Mouse (Mus musculus) neural tube, embryonic 10.5 days (tissue): Measurements from ENCODE around the gene Sart3.

Source experiments
- DNase-seq: peaks from one replicate; pipeline ENCODE4 v3.0.0-alpha.2; 2017; ENCODE audit warnings: low spot score; ENCODE audit errors: extremely low spot score

Gene Sart3

GRCm38 (mm10) chr5:113726618-113727017 lies 45.7 kb downstream of the Sart3 start:
- no peak for DNase-seq

- no peak for DNase-seq
Observed at GRCm38 (mm10) chr5:113725417-113725816, 46.9 kb downstream of the Sart3 start.

GRCm38 (mm10) chr5:113724446-113724845 lies 47.9 kb downstream of the Sart3 start, which contains the start of gene 1700069L16Rik:
1700069L16Rik (minus strand) TSS chr5:113724772.
- peak; percentile 91 for DNase-seq

DNA sequence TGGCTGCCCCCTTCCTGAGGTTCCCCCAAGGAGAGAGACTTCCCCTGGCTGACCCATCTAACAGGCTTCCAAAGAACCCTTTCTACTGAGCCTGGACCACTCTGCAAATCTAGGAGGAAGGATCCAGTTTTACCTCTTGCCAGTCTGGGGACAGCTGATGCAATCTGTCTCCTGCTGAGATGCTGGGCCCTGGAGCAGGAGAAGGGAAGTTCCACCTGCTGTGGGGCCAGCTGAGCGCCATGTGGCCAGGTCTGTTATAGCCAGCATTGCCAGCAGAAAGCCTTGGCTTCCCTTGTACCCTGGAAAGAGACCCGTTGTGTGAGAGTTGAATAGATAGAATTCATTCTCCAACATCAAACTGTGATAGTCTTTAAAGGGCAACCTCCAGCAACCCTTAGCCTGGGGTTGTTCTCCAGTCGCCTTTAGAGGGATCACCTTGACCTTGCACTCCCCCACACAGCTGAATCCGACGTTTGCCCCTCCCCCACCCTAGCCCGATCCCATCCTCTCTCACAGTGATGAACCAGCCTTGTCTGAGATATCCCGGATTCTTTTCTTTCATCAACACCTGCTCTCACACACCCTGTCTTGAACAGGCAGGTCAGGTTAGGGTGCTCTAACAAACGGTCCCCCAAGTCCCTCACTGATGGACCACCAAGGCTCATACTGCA lies 48.6 kb downstream of the Sart3 start:
- DNase-seq = no peak

DNA sequence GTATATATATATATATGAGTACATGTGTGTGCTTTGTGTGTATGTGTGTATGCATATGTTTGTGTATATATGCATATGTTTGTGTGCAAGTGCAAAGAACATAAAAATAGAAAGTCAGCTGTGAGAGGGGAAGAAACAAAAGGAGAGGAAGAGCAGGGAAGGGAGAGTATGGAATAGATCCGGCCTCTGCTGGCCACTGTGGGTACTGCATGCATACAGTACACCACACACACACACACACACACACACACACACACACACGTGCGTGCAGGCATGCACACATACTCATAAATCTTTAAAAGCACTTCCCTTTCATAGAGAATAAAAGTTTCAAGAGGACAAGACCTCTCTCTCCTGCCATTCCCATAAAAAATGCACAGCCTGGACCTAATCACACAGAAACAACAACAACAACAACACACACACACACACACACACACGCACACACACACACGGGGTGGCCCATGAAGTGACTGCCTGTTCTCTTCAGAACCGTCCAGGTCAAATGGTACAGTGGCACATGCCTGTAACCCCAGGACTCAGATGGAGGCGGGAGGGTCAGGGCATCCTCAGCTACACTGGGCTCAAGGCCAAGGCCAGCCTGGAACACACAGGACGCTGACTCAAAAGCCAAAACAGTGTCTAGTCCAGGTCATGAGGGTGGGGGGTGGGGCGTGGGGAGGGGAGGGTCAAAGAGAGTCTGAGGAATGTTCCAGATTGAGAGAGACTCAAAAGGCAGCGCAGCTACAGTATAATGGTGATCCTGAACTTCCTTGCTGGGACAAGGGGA lies 49.9 kb downstream of the Sart3 start:
- DNase-seq = no peak

- no peak for DNase-seq
Observed at GRCm38 (mm10) chr5:113719221-113719661, 53.1 kb downstream of the Sart3 start.

DNA sequence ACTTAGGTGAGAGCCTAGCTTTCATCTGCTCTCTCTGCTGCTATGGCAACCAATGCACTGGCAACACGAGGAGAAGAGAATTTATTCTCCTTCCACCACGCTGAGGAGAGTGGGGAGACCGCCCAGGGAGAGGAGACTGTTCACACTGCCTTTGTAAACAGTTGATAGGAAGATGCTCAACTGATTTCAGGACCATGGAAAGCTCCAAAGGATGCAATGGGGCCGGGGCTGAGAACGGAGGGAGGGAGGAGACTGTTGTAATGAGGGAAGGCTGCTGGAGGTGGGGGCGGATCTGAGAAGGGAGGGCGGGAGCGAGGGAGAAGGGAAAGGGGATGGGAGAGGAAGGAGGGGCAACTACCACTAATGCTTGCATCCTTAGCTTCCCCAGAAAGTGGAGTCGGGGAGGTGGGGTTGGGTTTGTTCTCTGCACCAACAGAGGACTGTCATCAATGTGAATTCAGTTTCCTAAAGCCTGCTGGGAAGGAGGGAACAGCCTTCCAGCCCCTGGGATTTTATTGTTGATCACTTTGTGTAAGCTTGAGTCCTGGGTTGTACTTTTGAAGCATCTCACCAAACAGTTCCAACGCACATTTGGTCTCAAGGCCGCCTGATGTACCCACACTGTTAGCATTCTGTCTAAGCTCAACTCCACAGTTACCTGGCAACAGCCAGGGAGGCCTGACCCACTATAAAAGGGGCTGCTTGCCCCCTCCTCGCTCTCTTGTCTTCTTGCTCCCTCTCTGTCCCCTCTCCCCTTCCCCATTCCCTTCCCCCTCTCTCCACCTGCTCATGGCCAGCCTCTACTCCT lies 55.5 kb downstream of the Sart3 start:
- DNase-seq = peak; percentile 65

- no peak for DNase-seq
Observed at GRCm38 (mm10) chr5:113712861-113713260, 59.4 kb downstream of the Sart3 start.

DNA sequence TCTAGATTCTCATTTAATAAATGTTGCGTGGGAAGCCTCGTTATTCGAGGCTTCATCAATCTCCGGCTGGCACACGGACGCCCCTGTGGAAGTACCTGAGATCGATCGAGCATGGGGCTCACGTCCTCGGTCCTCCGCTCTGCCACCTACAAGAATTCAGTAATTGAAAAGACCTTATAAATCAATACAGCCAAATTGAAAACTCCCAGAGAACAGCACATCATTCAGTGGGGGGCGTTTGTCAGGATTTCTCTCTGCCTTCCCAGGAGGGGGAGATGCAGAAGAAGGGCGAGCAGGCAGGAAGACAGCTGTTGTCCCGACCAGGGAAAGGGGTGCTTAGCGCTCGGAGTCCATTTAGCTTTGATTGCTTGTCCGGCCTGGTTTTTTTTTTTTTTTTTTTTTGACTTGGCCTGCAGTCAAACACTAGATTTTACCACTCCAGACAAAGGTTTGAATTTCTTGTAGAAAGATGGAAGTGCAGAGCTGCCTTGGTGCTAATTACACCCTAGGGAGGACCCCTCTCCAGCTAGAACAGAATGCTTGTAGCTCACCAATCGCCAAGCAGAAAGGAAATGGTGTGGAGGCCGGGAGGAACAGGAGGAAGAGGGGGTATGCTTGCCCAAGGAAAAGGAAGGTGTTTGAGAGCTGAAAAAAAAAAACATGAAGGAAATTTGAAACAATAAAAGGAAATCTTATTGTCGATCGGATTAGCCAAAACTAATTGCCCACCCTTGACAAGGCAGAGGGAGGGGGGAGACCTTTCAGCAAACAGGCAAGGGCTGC lies 68.3 kb downstream of the Sart3 start:
- DNase-seq = no peak

- no peak for DNase-seq
Observed at GRCm38 (mm10) chr5:113700388-113701023, 71.8 kb downstream of the Sart3 start.

DNA sequence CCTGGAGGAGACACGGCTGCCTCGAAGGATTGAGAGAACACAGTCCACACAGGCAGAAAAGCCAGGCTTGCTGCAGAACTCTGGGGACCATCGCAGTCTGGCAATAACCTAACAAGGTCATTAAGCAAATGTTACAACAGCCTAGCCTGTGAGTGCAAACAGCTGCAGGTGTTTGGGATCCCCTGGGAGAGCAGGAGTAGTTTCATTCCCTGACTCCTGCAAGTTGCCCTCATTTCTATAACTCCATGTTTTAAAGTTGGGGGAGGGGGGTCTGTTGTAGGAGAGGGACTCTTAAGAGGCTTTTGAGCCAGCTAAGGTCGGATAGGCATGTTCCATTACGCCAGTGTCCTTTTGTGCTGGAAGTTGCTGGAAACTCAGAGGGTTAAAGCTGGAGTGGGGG lies 77.9 kb downstream of the Sart3 start:
- no peak for DNase-seq

GRCm38 (mm10) chr5:113694000-113694399 lies 78.3 kb downstream of the Sart3 start:
- DNase-seq = no peak

- DNase-seq = no peak
Observed at GRCm38 (mm10) chr5:113693196-113693755, 79.0 kb downstream of the Sart3 start.
